ENCODE assay signal across 8 mouse cellular contexts in genomic region chr1:157047751-157048200, GRCm38 (mm10).
A peak's percentile ranks its signal among the peaks of the same experiment; 100 is the strongest.
DNase-seq lines count a peak whose midpoint lies in the region; ATAC-seq and TF ChIP-seq lines count a peak whose summit lies in the region.

No protein-coding gene starts in this region.

- no peak overlapping the region for H3K4me3 ChIP-seq in limb, embryonic 13.5 days
- H3K4me3 ChIP-seq in stomach, postnatal 0 days (ENCODE audit: low read depth, low read length), result no peak overlapping the region

- no peak overlapping the region for H3K9ac ChIP-seq in limb, embryonic 13.5 days
- no peak overlapping the region for H3K9ac ChIP-seq in stomach, postnatal 0 days (ENCODE audit: low read length)

- TF ChIP-seq EP300 in stomach, postnatal 0 days (optimal IDR thresholded peaks at IDR 0.05), result no peak

- H3K36me3 ChIP-seq in limb, embryonic 13.5 days, result no peaks in the 10 kb centered on the region
- no peaks in the 10 kb centered on the region for H3K36me3 ChIP-seq in stomach, postnatal 0 days (ENCODE audit: control insufficient read depth, insufficient read depth, low read length)

- peak; percentile 94 for DNase-seq in heart, adult 11 months
- no peak for DNase-seq in heart, adult 8-10 months (ENCODE audit: low spot score)
- DNase-seq in right cerebral cortex, postnatal 10 days (ENCODE audit: low spot score in 2 of 2), result peak; percentile 69 to 71
- DNase-seq in right cerebral cortex, postnatal 14 days, result no peak
- DNase-seq in stomach, postnatal 0 days (ENCODE audit: low spot score), result peak; percentile 11
- DNase-seq in T-cell, adult 2 months (ENCODE audit: low spot score), result no peak
- DNase-seq in spleen, adult 18-20 months, result no peak

- 42% methylated on average over 4 of the region's 4 CpGs for WGBS in limb, embryonic 13.5 days
- 40% methylated on average over 4 of the region's 4 CpGs for WGBS in stomach, postnatal 0 days

- H3K27ac ChIP-seq in limb, embryonic 13.5 days, result no peak overlapping the region
- H3K27ac ChIP-seq in stomach, postnatal 0 days (replicated peaks), result peak overlapping the region; percentile 13

- no peak for TF ChIP-seq CTCF in stomach, postnatal 0 days (IDR thresholded peaks at IDR 0.05; ENCODE audit: low read depth)

- no peaks in the 10 kb centered on the region for H3K9me3 ChIP-seq in limb, embryonic 13.5 days
- no peaks in the 10 kb centered on the region for H3K9me3 ChIP-seq in stomach, postnatal 0 days (ENCODE audit: control insufficient read depth, low read length)

- no peaks in the 10 kb centered on the region for H3K27me3 ChIP-seq in limb, embryonic 13.5 days
- no peaks in the 10 kb centered on the region for H3K27me3 ChIP-seq in stomach, postnatal 0 days (ENCODE audit: control insufficient read depth, insufficient read depth, low read length)

- H3K4me1 ChIP-seq in limb, embryonic 13.5 days, result peaks cover 36% of the 10 kb centered on the region
- H3K4me1 ChIP-seq in stomach, postnatal 0 days (replicated peaks; ENCODE audit: control insufficient read depth, insufficient read depth), result 0 out of 2 replicates have a peak, but pooled peaks cover 3% of the 10 kb centered on the region

- peak; percentile 51 for ATAC-seq in limb, embryonic 13.5 days (ENCODE audit: low FRiP score, low read depth)
- ATAC-seq in stomach, postnatal 0 days (ENCODE audit: low FRiP score, low TSS enrichment), result peak; percentile 56; the same call in 1 of the 2 replicates

- no peak overlapping the region for H3K4me2 ChIP-seq in limb, embryonic 13.5 days (replicated peaks)
- H3K4me2 ChIP-seq in stomach, postnatal 0 days (replicated peaks; ENCODE audit: low read depth), result no peak overlapping the region

Comparison
In these comparisons a context has a peak if more than half of its experiments do, and no peak if none do; other contexts are left out.
1. DNase-seq: peak in heart, adult 11 months (single experiment), right cerebral cortex, postnatal 10 days (2 of 2) and stomach, postnatal 0 days (single experiment); none in heart, adult 8-10 months (single experiment), right cerebral cortex, postnatal 14 days (single experiment), T-cell, adult 2 months (single experiment) and spleen, adult 18-20 months (0 of 2).